Mouse (Mus musculus): Measurements from ENCODE around the gene G530012D18Rik.
"Not testable (repeated sequence)": the region's sequence is repeated elsewhere in the genome, so short reads cannot be mapped to it uniquely, and the experiment has no call there.

DNA sequence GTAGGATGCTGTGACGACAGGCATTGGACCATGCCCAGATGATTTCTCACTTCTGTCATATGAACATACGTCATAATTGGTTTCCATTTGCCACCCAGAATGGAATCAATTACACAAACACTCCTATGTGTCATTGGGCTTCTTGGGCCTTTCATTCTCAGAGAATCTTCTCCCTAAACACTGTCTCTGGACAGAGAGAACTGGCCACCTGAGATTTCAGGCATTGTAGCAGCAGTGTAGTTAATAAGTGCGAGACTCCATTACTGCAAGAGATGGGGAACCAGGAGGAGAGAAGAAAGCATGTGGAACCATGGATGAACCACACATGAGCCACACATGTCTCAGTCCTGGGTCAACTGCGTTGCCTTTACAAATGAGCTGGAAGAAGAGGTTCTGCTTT is 32.9 kb downstream of the G530012D18Rik start:
- TF ChIP-seq EP300, CTCF (IDR thresholded peaks at IDR 0.05; ENCODE audit: low read depth): not testable (repeated sequence)

Measured in liver, embryonic 14.5 days (tissue).